Mouse (Mus musculus) bone marrow macrophage, adult 2 months (primary cell): ENCODE measurements at regions not wholly inside any gene's neighbourhood (a gene's known extent, or its start where the extent isn't known, plus 50 kb on each side); places are given as distances from the start of the nearest gene placed in this dataset.

Experiments
- CTCF ChIP-seq: IDR thresholded peaks from 2 replicates; pipeline ENCODE4 v1.5.1; 2012; ENCODE audit warnings: low read depth, mild to moderate bottlenecking, low read length, moderate library complexity
- POLR2A ChIP-seq: IDR thresholded peaks from 2 replicates; pipeline ENCODE4 v1.6.1; 2012; ENCODE audit warnings: mild to moderate bottlenecking, low read depth, low read length, borderline replicate concordance

DNA sequence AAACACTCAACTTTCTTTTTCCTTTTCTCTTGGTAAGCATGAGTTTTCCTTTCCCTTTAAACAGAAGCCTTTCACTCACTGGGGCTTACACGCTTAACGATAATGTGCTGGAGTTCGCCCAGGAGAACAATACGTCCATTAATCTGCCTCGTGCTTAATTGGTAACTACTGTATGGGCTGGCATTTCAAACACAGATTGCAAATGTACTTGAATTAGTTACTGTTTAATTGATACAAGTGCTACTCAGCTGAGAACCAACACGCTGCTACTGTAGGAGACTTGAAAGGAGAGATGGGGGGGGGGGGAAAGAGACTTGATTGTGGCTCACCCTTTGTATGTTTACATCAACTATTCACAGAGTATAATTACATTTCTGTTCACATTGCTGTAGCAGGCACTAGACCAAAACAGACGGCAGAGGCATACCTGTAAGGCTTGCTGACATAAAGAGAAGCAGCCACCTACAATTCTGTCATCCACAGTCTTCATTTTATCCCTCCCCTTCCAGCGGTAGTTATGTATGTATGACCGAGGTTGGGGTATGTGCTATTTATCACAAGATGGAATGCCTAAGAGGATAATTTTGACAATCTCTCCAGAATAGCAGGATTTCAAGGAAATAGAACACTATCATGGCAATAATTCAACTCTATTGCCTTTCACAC lies 481.6 kb upstream of the Nox3 start:
- no peak for TF ChIP-seq CTCF
- TF ChIP-seq POLR2A: no peak
